Mouse (Mus musculus) retina, postnatal 1 day (tissue): Measurements from ENCODE around the gene Sall1.

ENCODE experiments used
- DNase-seq: peaks from one replicate; pipeline ENCODE4 v3.0.0-alpha.2; 2012

Sall1 gene

DNA sequence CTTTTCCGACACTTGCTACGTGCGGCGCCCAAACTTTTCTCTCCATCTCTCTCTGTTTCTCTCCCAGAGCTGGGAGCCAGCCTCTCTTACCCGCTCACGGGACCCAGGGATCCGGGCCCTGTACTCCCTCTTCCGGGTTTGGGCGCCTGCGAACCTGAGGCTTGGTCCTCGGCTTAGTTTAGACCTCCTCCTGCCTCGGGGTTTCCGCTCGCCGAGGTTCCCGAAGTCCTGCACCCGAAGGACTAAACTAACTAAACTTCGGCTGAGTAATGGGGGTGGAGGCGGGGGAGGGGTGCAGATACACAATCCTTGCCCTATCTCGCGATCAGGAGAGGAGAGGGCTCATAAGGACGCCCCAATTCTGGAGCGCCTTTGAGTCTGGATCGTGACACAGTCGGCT, at the start of gene Sall1:
Sall1 (minus strand) TSS at position 223 of the 400 bp plus-strand sequence.
- DNase-seq, result peak; percentile 50

DNA sequence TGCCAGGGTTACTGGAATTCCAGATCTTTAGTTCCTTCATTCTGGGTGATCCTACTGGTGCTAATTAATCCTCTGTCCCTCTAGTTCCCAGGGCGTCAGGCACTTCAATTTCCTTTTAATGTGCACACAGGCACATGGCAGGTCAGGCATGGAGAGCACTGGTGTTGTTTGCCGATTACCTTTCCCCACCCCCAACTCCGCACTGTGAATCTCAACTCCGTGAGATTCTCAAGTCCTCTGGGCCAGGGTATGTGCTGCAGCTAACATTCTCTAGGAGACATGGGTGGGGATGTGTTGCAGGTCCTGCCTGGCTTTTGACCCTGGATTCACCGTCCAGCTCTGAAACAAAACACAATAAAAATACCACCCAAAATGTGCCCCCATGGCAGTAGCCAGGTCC, 46.0 kb upstream of the Sall1 start:
- no peak for DNase-seq

DNA sequence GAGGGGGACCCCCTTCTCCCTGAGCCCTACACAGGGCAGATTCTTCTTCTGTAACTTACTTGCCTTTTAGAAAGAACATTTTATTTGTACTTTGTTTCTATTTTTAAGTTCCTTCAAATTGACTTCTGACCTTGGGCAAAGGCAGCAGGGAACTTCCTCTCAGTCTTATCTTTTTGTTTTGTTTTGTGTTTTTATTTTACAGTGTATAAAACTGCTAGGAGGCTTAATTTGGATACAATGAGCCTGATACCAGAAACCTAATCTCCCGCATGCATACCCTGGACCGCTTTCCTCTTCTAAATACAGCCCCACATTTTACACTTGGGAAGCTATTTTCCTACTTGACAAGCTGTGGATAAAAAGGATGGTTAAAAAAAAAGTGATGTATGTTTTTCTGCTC, 35.2 kb upstream of the Sall1 start:
- DNase-seq, result no peak

DNA sequence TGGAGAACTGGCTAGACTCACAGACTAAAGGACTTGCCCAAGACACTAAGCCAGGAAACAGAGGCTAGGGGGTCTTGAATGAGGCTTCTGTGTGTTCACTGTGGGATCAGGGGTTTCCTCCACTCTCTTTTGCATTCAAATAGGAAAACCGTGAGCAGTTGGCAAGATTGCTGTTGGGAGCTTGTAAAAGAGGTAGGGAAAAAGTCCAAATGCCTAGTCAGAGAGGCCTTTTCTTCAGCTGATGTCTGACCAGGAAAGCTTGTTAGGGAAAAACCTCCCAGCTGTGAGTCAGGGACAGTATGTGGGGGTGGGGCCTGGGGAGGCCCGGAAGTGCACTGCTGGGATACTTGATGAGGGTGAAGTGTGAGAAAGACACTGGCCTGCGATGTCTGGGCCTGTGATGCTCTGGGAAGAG, 29.0 kb upstream of the Sall1 start:
- DNase-seq, result no peak

DNA sequence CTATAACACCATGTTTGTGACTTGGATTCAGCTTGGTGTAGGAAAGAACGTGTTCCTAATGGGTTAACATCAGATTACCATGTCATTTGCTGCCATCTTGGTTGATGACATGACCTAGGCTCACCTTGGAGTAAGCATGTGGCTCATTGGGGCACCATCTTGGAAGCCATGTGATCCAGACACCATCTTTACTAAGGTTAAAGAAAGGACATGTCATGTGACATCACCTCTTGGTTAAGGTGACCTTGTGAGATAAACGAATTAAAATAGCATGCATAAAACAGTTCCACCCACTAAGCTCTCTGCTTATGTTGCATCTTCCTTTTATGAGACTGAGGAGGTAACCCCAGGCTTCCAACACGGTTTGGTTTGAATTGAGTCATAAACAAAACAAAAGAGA, 23.5 kb upstream of the Sall1 start:
- no peak for DNase-seq

DNA sequence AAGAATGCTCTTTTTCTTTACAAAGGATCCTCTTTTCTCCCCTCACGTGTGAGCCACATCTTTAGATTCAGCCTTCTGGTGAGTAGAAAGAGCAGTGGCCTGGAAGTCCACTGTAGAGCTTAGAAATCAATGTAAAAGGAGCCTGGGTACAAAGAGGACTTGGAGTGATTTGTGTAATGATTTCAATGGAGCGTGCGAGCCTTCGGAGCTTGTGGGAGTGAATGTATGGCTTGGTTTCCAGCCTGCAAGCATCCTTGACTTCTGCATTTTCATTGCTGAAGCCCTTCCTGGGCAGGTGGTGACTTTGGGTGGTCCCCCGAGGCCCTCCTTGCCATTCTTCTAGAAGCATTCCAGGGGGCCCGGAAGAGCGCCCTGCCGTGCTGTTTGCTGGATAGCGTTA, 20.1 kb upstream of the Sall1 start:
- DNase-seq, result no peak

DNA sequence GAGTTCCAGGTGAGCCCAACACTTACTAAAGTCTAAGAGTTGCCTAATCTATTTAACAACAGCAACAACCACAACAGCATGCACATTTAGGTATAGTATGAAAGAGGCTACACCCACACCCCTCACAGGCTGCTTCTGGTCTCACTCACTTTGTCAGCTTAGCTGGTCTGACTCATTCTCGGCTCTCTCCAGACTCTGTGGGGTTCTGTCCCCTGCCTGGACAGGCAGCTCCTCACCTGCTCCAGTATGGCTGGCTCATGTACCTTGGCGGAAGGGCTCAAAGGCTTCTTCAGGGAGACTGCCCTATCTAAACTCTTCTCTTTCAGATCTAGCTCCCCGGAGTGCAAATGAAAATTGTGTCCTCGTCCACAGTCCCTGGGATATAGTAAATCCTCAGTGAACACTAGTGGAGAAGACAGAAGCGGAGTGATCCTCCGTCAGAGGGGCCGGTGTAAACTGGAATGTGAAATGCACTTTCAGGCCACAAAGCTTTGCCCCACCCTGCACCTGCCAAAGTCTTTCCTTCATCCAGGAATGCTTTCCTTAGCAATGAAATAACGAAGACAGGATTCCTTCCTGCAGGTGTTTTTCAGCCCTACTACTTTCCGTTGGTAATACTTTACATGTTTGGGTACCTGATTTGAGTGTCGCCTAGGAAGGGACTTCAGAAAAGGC, 19.5 kb upstream of the Sall1 start:
- DNase-seq, result no peak

DNA sequence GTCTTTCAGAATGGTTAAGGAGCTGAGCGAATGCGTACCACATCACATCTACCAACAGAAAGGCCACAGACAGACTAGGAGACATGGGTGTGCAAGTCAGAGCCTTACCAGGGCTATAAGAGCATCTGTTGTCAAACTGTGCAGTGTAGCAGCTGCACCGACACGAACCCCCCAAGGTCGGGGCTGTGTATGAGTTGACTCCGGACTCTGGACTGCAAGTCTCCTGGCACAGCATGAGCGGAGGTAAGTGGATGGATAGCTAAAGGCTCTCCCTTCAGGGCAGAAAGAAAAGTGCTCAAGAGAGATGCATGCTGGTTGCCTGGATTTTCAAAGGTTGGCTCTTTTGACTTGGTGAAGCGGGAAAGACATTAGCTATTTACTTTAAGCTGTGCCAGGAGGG, 16.8 kb upstream of the Sall1 start:
- no peak for DNase-seq

GRCm38 (mm10) chr8:89059507-89059906, 15.5 kb upstream of the Sall1 start:
- DNase-seq, result no peak

- no peak for DNase-seq
Observed at GRCm38 (mm10) chr8:89052880-89053279, 8.9 kb upstream of the Sall1 start.

GRCm38 (mm10) chr8:89046639-89047348, 2.8 kb upstream of the Sall1 start:
- peak; percentile 43 for DNase-seq

DNA sequence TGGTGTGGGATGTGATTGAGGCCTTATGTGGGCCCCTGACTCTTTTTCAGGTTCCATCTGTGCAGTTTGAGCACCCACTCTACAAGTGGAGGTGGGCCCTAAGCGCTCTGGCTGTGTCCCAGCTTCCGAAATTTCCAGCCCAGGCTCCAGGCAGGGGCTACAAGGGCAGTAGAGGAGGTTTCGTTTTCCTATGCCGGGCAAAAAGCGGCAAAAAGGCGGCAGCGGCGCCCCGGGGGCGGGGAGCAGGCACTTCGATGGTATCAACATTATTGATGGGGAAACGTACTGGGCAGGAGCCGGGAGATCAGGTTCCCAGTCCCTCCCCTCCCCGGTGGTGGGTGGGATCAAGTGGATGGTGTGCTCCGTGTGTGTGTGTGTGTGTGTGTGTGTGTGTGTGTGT, 2.3 kb upstream of the Sall1 start:
- DNase-seq, result peak; percentile 37

- DNase-seq, result no peak
Observed at GRCm38 (mm10) chr8:89045726-89046125, 1.8 kb upstream of the Sall1 start.

GRCm38 (mm10) chr8:89045218-89045601, 1.2 kb upstream of the Sall1 start:
- peak; percentile 73 for DNase-seq

GRCm38 (mm10) chr8:89044511-89045217, 702 bp upstream of the Sall1 start:
- DNase-seq, result peak; percentile 57

GRCm38 (mm10) chr8:89043371-89043841, 556 bp downstream of the Sall1 start:
- DNase-seq, result peak; percentile 70

GRCm38 (mm10) chr8:89042560-89043370, 1.2 kb downstream of the Sall1 start:
- DNase-seq, result peak; percentile 85

DNA sequence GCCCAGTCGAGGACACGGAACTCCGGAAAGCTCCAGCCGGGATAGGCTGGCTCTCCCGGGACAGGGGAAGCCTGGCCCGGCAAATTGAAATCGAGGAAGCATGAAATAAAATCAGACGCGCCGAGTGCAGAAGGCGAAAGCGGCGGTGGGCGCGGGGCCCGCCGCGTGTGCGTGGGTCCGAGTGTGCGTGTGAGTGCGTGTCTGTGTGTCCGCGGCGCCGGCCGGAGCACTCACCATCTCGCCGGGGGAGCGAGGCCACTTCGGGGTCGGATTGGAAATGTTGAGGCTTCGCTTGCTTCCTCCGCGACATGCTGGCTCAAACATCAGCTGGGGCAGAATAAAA, 1.9 kb downstream of the Sall1 start:
- peak; percentile 62 for DNase-seq

DNA sequence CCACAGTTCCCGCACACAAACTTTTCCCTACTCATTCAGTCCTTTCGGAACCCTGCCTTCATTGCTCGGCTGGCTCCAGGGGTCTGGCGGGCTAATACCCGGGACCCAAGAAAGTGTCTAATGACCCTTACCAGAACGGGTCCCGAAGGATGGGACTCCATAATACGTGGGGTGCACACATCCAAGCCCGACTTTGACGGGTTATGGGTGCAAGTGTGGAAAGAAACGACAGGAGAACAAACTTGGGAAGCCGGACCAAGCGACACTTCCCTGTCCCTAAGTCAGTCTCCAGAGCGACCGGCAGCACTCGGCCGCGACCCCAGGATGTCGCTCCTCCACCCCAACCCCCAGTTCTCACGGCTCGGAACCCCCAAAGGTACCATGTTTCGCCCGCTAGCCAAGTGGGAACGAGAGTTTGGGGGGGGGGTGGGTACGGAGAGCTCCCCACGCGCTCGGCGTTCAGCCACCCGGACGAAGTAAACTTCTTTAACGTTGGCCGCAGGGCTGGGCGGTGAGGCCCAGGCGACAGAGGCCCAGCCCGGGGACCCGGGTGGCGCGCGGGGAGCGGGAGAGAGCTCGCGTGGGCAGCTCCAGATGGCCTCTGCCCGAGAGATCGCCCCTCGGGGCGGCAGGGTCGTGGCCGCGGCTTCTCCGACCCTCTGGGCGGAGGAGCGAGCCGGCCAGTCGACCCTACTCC, 2.4 kb downstream of the Sall1 start:
- peak; percentile 47 for DNase-seq

GRCm38 (mm10) chr8:89040751-89041420, 3.1 kb downstream of the Sall1 start:
- peak; percentile 43 for DNase-seq

GRCm38 (mm10) chr8:89039890-89040289, 4.1 kb downstream of the Sall1 start:
- no peak for DNase-seq

GRCm38 (mm10) chr8:89038920-89039319, 5.0 kb downstream of the Sall1 start:
- no peak for DNase-seq
